Mouse (Mus musculus) CH12.LX (cell line): ENCODE measurements at regions not wholly inside any gene's neighbourhood (a gene's known extent, or its start where the extent isn't known, plus 50 kb on each side); places are given as distances from the start of the nearest gene placed in this dataset.
A peak's percentile ranks its signal among the peaks of the same experiment; 100 is the strongest.

Experiments used
- DNase-seq: peaks from one replicate; pipeline ENCODE4 v3.0.0-alpha.2; 2013; ENCODE audit errors: extremely low read depth
- H3K27ac ChIP-seq: 2 replicates; pipeline ENCODE4 v1.5.1; 2012; ENCODE audit warnings: low read depth, mild to moderate bottlenecking, control low read depth, moderate library complexity; ENCODE audit not compliant: insufficient read depth
- H3K27me3 ChIP-seq: replicated peaks from 2 replicates; pipeline ENCODE3; 2012; ENCODE audit warnings: inconsistent platforms
- H3K36me3 ChIP-seq, 2 experiments: replicated peaks in 1 of 2; 2 replicates each; pipeline versions ENCODE3 to v1.6.1; 2012; ENCODE audit warnings: inconsistent platforms in 1 of 2, low read length in 1 of 2, mild to moderate bottlenecking in 1 of 2, mixed read lengths in 1 of 2, moderate library complexity in 1 of 2; ENCODE audit not compliant: control insufficient read depth in 1 of 2, insufficient read depth in 1 of 2
- H3K4me1 ChIP-seq, 2 experiments: 2 replicates each; pipeline ENCODE4 v1.6.1; 2012; ENCODE audit warnings: inconsistent platforms in 1 of 2, moderate library complexity in 1 of 2; ENCODE audit not compliant: insufficient read depth in 2 of 2, control insufficient read depth in 1 of 2
- H3K4me2 ChIP-seq: 2 replicates; pipeline ENCODE4 v1.6.1; 2012; ENCODE audit warnings: low read depth, mild to moderate bottlenecking, control low read depth; ENCODE audit not compliant: poor library complexity, insufficient read depth, severe bottlenecking
- H3K4me3 ChIP-seq, 3 experiments: fragments of 150-350 bp in 1 of 3; sonication (generic) in 1 of 3; replicated peaks in 1 of 3; 2 replicates each; pipeline versions ENCODE3 to v1.5.1; 2011 to 2012; ENCODE audit warnings: low read depth in 2 of 3, low read length in 2 of 3, mild to moderate bottlenecking in 2 of 3, moderate library complexity in 2 of 3, control low read depth in 1 of 3, improper control_type of control experiment in 1 of 3, inconsistent platforms in 1 of 3, mixed read lengths in 1 of 3; ENCODE audit not compliant: poor library complexity in 1 of 3
- H3K79me2 ChIP-seq: replicated peaks from 2 replicates; pipeline ENCODE4 v1.6.1; 2012; ENCODE audit warnings: mild to moderate bottlenecking, moderate library complexity; ENCODE audit not compliant: control insufficient read depth, poor library complexity, insufficient read depth, severe bottlenecking; ENCODE audit errors: extremely low read depth
- H3K9ac ChIP-seq: 2 replicates; pipeline ENCODE4 v1.6.1; 2012; ENCODE audit warnings: low read depth, mild to moderate bottlenecking, control low read depth, moderate library complexity; ENCODE audit not compliant: insufficient read depth
- H3K9me3 ChIP-seq: replicated peaks from 2 replicates; pipeline ENCODE3; 2012; ENCODE audit warnings: low read length, inconsistent platforms, mixed read lengths
- BHLHE40 ChIP-seq: IDR thresholded peaks from 2 replicates; pipeline ENCODE4 v1.6.1; 2011; ENCODE audit warnings: mild to moderate bottlenecking, low read depth, low read length, improper control_type of control experiment
- CHD1 ChIP-seq: IDR thresholded peaks from 2 replicates; pipeline ENCODE4 v1.6.1; 2012; ENCODE audit warnings: low read depth, low read length, improper control_type of control experiment, inconsistent platforms
- ELF1 ChIP-seq: IDR thresholded peaks from 2 replicates; pipeline ENCODE4 v1.6.1; 2014; ENCODE audit warnings: low read depth, mild to moderate bottlenecking, inconsistent platforms, low read length, improper control_type of control experiment
- EP300 ChIP-seq: IDR thresholded peaks from 2 replicates; pipeline ENCODE4 v1.6.1; 2011; ENCODE audit warnings: low read length, improper control_type of control experiment
- GABPA ChIP-seq: IDR thresholded peaks from 2 replicates; pipeline ENCODE4 v1.6.1; 2012; ENCODE audit warnings: low read depth, low read length, improper control_type of control experiment, inconsistent platforms; ENCODE audit not compliant: insufficient replicate concordance
- HCFC1 ChIP-seq: IDR thresholded peaks from 2 replicates; pipeline ENCODE4 v1.6.1; 2012; ENCODE audit warnings: low read depth, mild to moderate bottlenecking, inconsistent platforms, low read length, improper control_type of control experiment
- IRF4 ChIP-seq: IDR thresholded peaks from 2 replicates; pipeline ENCODE4 v1.6.1; 2014; ENCODE audit warnings: low read depth, mild to moderate bottlenecking, inconsistent platforms, low read length, improper control_type of control experiment
- JUND ChIP-seq: conservative IDR thresholded peaks from 2 replicates; pipeline ENCODE4 v1.6.1; 2011; ENCODE audit warnings: low read depth, low read length, improper control_type of control experiment
- NELFE ChIP-seq: IDR thresholded peaks from 2 replicates; pipeline ENCODE4 v1.6.1; 2011; ENCODE audit warnings: low read depth, low read length, improper control_type of control experiment
- NRF1 ChIP-seq: IDR thresholded peaks from 2 replicates; pipeline ENCODE4 v1.6.1; 2014; ENCODE audit warnings: low read depth, mild to moderate bottlenecking, inconsistent platforms, low read length, improper control_type of control experiment, moderate library complexity
- POLR2A ChIP-seq: IDR thresholded peaks from 2 replicates; pipeline ENCODE4 v1.6.1; 2011; ENCODE audit warnings: low read depth, mild to moderate bottlenecking, improper control_type of control experiment, low read length
- RCOR1 ChIP-seq: conservative IDR thresholded peaks from 2 replicates; pipeline ENCODE4 v1.6.1; 2012; ENCODE audit warnings: low read depth, mild to moderate bottlenecking, inconsistent platforms, low read length, improper control_type of control experiment
- SIN3A ChIP-seq: IDR thresholded peaks from 2 replicates; pipeline ENCODE4 v1.6.1; 2012; ENCODE audit warnings: low read length, improper control_type of control experiment, inconsistent platforms
- SMC3 ChIP-seq: IDR thresholded peaks from 2 replicates; pipeline ENCODE4 v1.6.1; 2011; ENCODE audit warnings: low read depth, low read length, improper control_type of control experiment
- TBP ChIP-seq: conservative IDR thresholded peaks from 2 replicates; pipeline ENCODE4 v1.6.1; 2011; ENCODE audit warnings: low read depth, low read length, improper control_type of control experiment
- TCF12 ChIP-seq: IDR thresholded peaks from 2 replicates; pipeline ENCODE4 v1.6.1; 2014; ENCODE audit warnings: low read depth, mild to moderate bottlenecking, inconsistent platforms, low read length, improper control_type of control experiment
- USF2 ChIP-seq: conservative IDR thresholded peaks from 2 replicates; pipeline ENCODE4 v1.6.1; 2011; ENCODE audit warnings: low read depth, low read length, improper control_type of control experiment
- ZC3H11A ChIP-seq: IDR thresholded peaks from 2 replicates; pipeline ENCODE4 v1.6.1; 2012; ENCODE audit warnings: low read depth, mild to moderate bottlenecking, inconsistent platforms, low read length, improper control_type of control experiment
- ZKSCAN1 ChIP-seq: IDR thresholded peaks from 2 replicates; pipeline ENCODE4 v1.6.1; 2012; ENCODE audit warnings: low read depth, inconsistent platforms, low read length, improper control_type of control experiment, borderline replicate concordance
- dilution Hi-C: fragments of 300-500 bp; cut with MboI; formaldehyde crosslinking; loops from 2 replicates; pipeline ENCODE4 v1.14.3; 2020; ENCODE audit warnings: low sequenced_read_pairs; ENCODE audit not compliant: extremely low pct_unique_long_range_greater_than_20kb, extremely low pct_ligation_motif_present
- in situ Hi-C: fragments of 300-500 bp; cut with MboI; formaldehyde crosslinking; loops from 3 replicates; pipeline ENCODE4 v1.14.3; 2019; ENCODE audit warnings: low sequenced_read_pairs, low pct_ligation_motif_present, low pct_unique_long_range_greater_than_20kb, mixed read lengths

GRCm38 (mm10) chr13:44353899-44354298 is 375.4 kb upstream of the Jarid2 start (continued):
- TF ChIP-seq CHD1, result no peak

GRCm38 (mm10) chr13:44355771-44356221 is 373.5 kb upstream of the Jarid2 start:
- in situ Hi-C loops (no loop called here), dilution Hi-C loops (no loop called here)
- DNase-seq, result no peak
- Histone ChIP-seq H3K9me3 (no peaks in the 10 kb centered on the region), H3K36me3 (no peaks in the 10 kb centered on the region), H3K9ac (no peak overlapping the region), H3K79me2 (no peaks in the 10 kb centered on the region), H3K4me1 (peaks cover 3 to 44% of the 10 kb centered on the region in 2 experiments), H3K4me3 (no peak overlapping the region), H3K4me2 (peak overlapping the region; percentile 2; the same call in 1 of the 2 replicates), H3K27ac (no peak overlapping the region), H3K27me3 (peaks cover 1% of the 10 kb centered on the region)
- TF ChIP-seq ZC3H11A (no peak), ZKSCAN1 (no peak), NRF1 (no peak), IRF4 (no peak), TCF12 (no peak)

- Histone ChIP-seq H3K9me3 (no peaks in the 10 kb centered on the region), H3K27me3 (peaks cover 1% of the 10 kb centered on the region), H3K79me2 (no peaks in the 10 kb centered on the region), H3K4me3 (no peak overlapping the region), H3K9ac (no peak overlapping the region), H3K4me2 (no peak overlapping the region), H3K4me1 (peaks cover 3 to 51% of the 10 kb centered on the region in 2 experiments), H3K27ac (no peak overlapping the region), H3K36me3 (no peaks in the 10 kb centered on the region)
- TF ChIP-seq BHLHE40, result no peak
- in situ Hi-C loops, result no loop called here
- DNase-seq, result no peak
- dilution Hi-C loops, result no loop called here
Observed at GRCm38 (mm10) chr13:44356981-44357380, 372.3 kb upstream of the Jarid2 start.

GRCm38 (mm10) chr13:44359344-44359743 is 369.9 kb upstream of the Jarid2 start:
- H3K9ac ChIP-seq, result no peak overlapping the region
- peaks cover 1% of the 10 kb centered on the region for H3K27me3 ChIP-seq
- dilution Hi-C loops (no loop called here), in situ Hi-C loops (no loop called here)
- H3K4me2 ChIP-seq, result no peak overlapping the region
- no peak overlapping the region for H3K27ac ChIP-seq
- H3K4me1 ChIP-seq, result peaks cover 3 to 44% of the 10 kb centered on the region in 2 experiments
- TF ChIP-seq EP300, result no peak
- TF ChIP-seq GABPA, result no peak
- no peak for TF ChIP-seq POLR2A
- TF ChIP-seq JUND, result no peak
- TF ChIP-seq HCFC1, result no peak
- no peak for TF ChIP-seq NELFE
- no peak for TF ChIP-seq RCOR1
- TF ChIP-seq SIN3A, result no peak
- no peak for TF ChIP-seq TBP
- TF ChIP-seq ELF1, result no peak
- TF ChIP-seq SMC3, result no peak
- no peak for TF ChIP-seq USF2
- no peak for DNase-seq
- no peaks in the 10 kb centered on the region for H3K79me2 ChIP-seq
- H3K9me3 ChIP-seq, result no peaks in the 10 kb centered on the region
- no peak overlapping the region for H3K4me3 ChIP-seq
- no peaks in the 10 kb centered on the region for H3K36me3 ChIP-seq
